Mouse (Mus musculus): Measurements from ENCODE around the gene Atf7.

GRCm38 (mm10) chr15:102506864-102507263 lies 118.4 kb downstream of the Atf7 start:
- no peak for TF ChIP-seq CTCF (IDR thresholded peaks at IDR 0.05; ENCODE audit: extremely low read depth, insufficient read depth, low read length)
- TF ChIP-seq POLR2A (IDR thresholded peaks at IDR 0.05; ENCODE audit: extremely low read depth, insufficient read depth, low read length): no peak

Measured in cortical plate, adult 2 months (tissue).